Mouse (Mus musculus) heart, adult 11 months (tissue): Measurements from ENCODE around the gene Lclat1.

Source experiments
- DNase-seq: peaks from one replicate; pipeline ENCODE4 v3.0.0; 2022

The Lclat1 gene

GRCm38 (mm10) chr17:73203642-73204332 is 96.0 kb downstream of the Lclat1 start:
- no peak for DNase-seq

GRCm38 (mm10) chr17:73210960-73211531 is 103.3 kb downstream of the Lclat1 start:
- no peak for DNase-seq

- no peak for DNase-seq
These were observed 105.0 kb downstream of the Lclat1 start for GRCm38 (mm10) chr17:73212754-73213153.

- DNase-seq = no peak
These were observed 105.4 kb downstream of the Lclat1 start for GRCm38 (mm10) chr17:73213187-73213586.

GRCm38 (mm10) chr17:73213677-73214076 is 105.9 kb downstream of the Lclat1 start:
- DNase-seq = no peak

- DNase-seq = no peak
These were observed 109.5 kb downstream of the Lclat1 start for GRCm38 (mm10) chr17:73217274-73217673.

- DNase-seq = no peak
These were observed 113.0 kb downstream of the Lclat1 start for GRCm38 (mm10) chr17:73220746-73221145.

- peak; percentile 94 for DNase-seq
These were observed 114.3 kb downstream of the Lclat1 start for GRCm38 (mm10) chr17:73222077-73222476.

GRCm38 (mm10) chr17:73225442-73225841 is 117.7 kb downstream of the Lclat1 start:
- DNase-seq = no peak

- DNase-seq = peak; percentile 98
These were observed 118.2 kb downstream of the Lclat1 start for GRCm38 (mm10) chr17:73225996-73226395.

GRCm38 (mm10) chr17:73226595-73226994 is 118.8 kb downstream of the Lclat1 start:
- peak; percentile 49 for DNase-seq

- peak; percentile 55 for DNase-seq
These were observed 119.6 kb downstream of the Lclat1 start for GRCm38 (mm10) chr17:73227361-73227760.

GRCm38 (mm10) chr17:73229445-73230155 is 121.8 kb downstream of the Lclat1 start:
- peak; percentile 65 for DNase-seq

GRCm38 (mm10) chr17:73230340-73230989 is 122.7 kb downstream of the Lclat1 start:
- DNase-seq = peak; percentile 82

GRCm38 (mm10) chr17:73231337-73231736 is 123.6 kb downstream of the Lclat1 start:
- no peak for DNase-seq

- peak; percentile 35 for DNase-seq
These were observed 124.8 kb downstream of the Lclat1 start for GRCm38 (mm10) chr17:73232593-73232992.

- peak; percentile 86 for DNase-seq
These were observed 126.2 kb downstream of the Lclat1 start for GRCm38 (mm10) chr17:73233975-73234374.

- DNase-seq = peak; percentile 91
These were observed 129.5 kb downstream of the Lclat1 start for GRCm38 (mm10) chr17:73237178-73237853.

GRCm38 (mm10) chr17:73238501-73238900 is 130.7 kb downstream of the Lclat1 start:
- peak; percentile 61 for DNase-seq

- peak; percentile 92 for DNase-seq
These were observed 133.5 kb downstream of the Lclat1 start for GRCm38 (mm10) chr17:73241085-73241848.

GRCm38 (mm10) chr17:73243676-73244075 is 135.9 kb downstream of the Lclat1 start:
- DNase-seq = peak; percentile 82

- DNase-seq = peak; percentile 75
These were observed 136.8 kb downstream of the Lclat1 start for GRCm38 (mm10) chr17:73244596-73244995.
